Mouse (Mus musculus) stomach, postnatal 0 days (tissue): ENCODE measurements at regions not wholly inside any gene's neighbourhood (a gene's known extent, or its start where the extent isn't known, plus 50 kb on each side); places are given as distances from the start of the nearest gene placed in this dataset.

ENCODE experiments used
- CTCF ChIP-seq: IDR thresholded peaks from 2 replicates; pipeline ENCODE4 v1.5.1; 2016; ENCODE audit warnings: antibody characterized with exemption, low read depth, mild to moderate bottlenecking, moderate library complexity
- EP300 ChIP-seq: optimal IDR thresholded peaks from 2 replicates; pipeline ENCODE3; 2016; ENCODE audit warnings: antibody characterized with exemption

DNA sequence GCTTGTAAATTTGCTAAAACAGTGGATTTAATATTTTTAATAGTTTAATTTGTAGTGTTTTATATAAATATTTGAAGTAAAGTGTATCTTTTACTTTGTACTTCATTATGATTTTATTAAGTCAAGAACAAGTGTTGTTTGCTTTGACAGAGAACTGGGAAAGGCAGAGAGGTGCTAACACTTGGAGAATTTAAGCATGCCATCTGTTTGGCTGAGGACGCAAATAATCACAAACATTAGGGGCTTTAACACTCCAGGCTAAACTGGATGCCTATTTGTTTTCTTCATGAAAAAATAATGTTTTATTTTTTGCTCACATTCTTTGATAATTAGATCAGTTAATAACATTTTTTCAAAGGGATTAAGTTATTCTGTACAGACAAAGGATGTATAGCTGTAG is 193.6 kb upstream of the 4921530L21Rik start:
- no peak for TF ChIP-seq EP300
- TF ChIP-seq CTCF, result no peak
